Mouse (Mus musculus): ENCODE data around the gene Cacna1b. TPM values are rescaled to one million over a fixed set of nuclear protein-coding genes. Genes with fewer than 3 reads are reported as not detected.
A peak's percentile ranks its signal among the peaks of the same experiment; 100 is the strongest.

Cacna1b gene
- polyA plus RNA-seq, 1 experiment from 2014 or later, result 10.9 TPM

DNA sequence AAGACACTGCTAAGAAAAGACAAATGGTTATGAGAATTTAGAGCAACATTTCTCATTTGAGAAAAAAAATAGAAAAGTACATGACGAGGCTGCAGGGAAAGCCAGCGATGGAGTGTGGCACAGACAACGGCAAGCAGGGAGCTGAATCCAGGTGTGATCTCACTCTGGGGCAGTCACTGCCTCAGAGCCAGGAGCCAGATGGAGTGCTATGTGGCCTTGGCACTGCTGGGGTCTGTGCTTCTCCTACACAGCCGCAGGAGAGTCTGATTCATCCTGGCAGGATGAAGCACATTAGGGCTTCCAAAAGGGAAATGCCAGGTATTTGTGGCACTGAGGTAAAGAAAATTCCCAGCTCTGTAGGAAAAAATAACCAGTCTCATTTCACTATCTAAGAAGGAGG lies 45.5 kb downstream of the Cacna1b start:
- no peaks in the 10 kb centered on the region for H3K9me3 ChIP-seq
- H3K9ac ChIP-seq, result no peak overlapping the region
- no peaks in the 10 kb centered on the region for H3K27me3 ChIP-seq
- peaks cover 63% of the 10 kb centered on the region for H3K36me3 ChIP-seq
- ATAC-seq (ENCODE audit: low FRiP score), result no peak
- H3K4me1 ChIP-seq (replicated peaks), result no peaks in the 10 kb centered on the region
- no peak overlapping the region for H3K4me3 ChIP-seq
- H3K4me2 ChIP-seq, result no peak overlapping the region
- 90% methylated on average over 4 of the region's 4 CpGs for WGBS
- H3K27ac ChIP-seq, result 0 out of 2 replicates have a peak overlapping the region, but pooled peaks have one; percentile 12

DNA sequence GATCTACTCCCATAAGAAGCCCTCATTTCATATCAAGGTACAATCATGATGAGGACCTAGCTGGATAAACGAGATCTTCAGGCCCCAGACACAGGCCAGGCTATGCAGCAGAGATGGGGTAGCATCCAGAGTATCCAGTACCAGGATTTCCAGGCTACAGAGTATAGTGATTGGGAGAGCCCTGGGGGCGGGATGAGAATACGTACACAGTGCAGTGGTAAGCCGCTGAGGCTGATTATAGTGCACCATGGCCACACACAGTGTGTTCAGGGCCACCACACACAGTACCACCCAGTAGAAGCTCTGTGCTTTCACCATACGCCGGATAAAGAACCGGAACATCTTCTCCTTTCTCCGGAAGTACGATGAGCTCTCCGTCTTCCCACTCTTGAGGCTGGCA lies 57.0 kb downstream of the Cacna1b start:
- no peaks in the 10 kb centered on the region for H3K27me3 ChIP-seq
- H3K4me3 ChIP-seq, result no peak overlapping the region
- no peak overlapping the region for H3K9ac ChIP-seq
- ATAC-seq (ENCODE audit: low FRiP score), result no peak
- H3K27ac ChIP-seq, result no peak overlapping the region
- H3K9me3 ChIP-seq, result no peaks in the 10 kb centered on the region
- peaks cover 71% of the 10 kb centered on the region for H3K36me3 ChIP-seq
- no peak overlapping the region for H3K4me2 ChIP-seq
- 93% methylated on average over 10 of the region's 10 CpGs for WGBS
- no peaks in the 10 kb centered on the region for H3K4me1 ChIP-seq (replicated peaks)

DNA sequence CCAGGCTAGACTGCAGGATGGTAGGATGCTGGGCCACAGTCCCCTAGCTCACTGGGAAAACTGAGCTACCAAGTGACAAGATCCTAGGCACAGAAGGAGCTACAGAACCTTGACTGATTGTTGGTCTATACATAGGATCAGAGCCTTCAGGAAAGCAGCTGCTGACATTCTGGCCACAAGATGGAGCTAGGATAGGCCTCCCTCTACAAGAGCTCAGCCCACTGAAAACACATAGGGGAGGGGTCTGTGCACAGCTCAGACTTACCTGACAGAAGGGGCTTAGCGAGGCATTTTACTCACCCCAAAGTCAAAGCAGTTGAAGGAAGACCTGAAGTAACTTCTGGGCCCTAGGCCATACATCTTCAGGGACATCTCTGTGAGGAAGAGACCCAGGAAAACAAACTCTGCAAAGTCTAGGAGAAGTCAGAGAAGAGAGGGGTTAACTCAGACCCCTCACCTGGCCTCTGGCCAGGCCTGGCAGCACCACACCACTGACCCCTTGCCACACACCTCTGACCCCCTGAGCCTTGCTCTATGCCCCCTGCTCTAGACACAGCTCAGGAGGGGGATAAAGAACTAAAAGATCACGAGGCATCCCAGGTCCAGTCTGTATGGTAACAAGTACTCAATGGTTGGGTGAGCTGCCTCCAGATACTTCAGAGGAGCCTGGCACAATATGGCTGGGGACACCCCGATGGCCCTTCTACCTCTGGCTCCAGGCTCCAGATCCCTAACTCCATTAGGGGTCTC lies 60.6 kb downstream of the Cacna1b start:
- Histone ChIP-seq H3K9me3 (no peaks in the 10 kb centered on the region), H3K9ac (no peak overlapping the region), H3K4me1 (replicated peaks) (no peaks in the 10 kb centered on the region), H3K4me3 (no peak overlapping the region), H3K27ac (no peak overlapping the region), H3K36me3 (peaks cover 93% of the 10 kb centered on the region), H3K4me2 (no peak overlapping the region), H3K27me3 (no peaks in the 10 kb centered on the region)
- ATAC-seq (ENCODE audit: low FRiP score), result no peak
- 80% methylated on average over 3 of the region's 3 CpGs for WGBS

DNA sequence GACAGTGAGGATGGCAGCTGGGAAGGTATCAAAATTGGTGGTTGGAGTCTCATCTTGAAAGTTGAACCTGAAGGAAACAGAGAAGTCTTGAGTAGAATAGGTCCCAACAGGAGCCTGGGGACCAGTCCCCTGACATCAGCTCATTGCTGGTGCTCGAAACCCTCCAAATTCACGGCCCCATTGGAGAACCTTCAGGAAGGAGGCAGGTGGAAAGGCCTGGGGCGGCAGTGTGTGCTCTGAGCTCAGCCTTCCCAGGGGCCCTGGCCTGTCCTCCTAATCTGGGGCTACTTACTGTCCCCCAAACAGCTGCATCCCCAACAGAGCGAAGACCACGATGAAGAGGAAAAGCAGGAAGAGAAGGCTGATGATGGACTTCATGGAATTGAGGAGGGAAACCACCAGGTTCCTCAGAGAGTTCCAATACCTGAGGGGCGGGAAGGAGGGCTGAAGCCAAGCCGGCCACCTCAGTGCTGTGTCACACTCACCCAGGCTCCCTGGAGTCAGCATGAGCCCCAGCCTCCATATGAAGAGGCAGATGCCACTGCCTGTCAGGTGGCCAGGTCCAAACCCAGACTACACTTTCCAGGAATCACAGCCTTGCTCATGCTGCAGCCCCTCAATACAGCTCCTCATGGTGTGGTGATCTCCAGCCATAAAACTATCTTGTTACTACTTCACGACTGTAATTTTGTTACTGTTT lies 65.5 kb downstream of the Cacna1b start:
- Histone ChIP-seq H3K4me1 (replicated peaks) (no peaks in the 10 kb centered on the region), H3K4me2 (no peak overlapping the region), H3K36me3 (peaks cover 64% of the 10 kb centered on the region), H3K27me3 (no peaks in the 10 kb centered on the region), H3K9me3 (no peaks in the 10 kb centered on the region), H3K9ac (no peak overlapping the region), H3K4me3 (no peak overlapping the region), H3K27ac (no peak overlapping the region)
- no peak for ATAC-seq (ENCODE audit: low FRiP score)
- WGBS, result 90% methylated on average over 8 of the region's 8 CpGs

DNA sequence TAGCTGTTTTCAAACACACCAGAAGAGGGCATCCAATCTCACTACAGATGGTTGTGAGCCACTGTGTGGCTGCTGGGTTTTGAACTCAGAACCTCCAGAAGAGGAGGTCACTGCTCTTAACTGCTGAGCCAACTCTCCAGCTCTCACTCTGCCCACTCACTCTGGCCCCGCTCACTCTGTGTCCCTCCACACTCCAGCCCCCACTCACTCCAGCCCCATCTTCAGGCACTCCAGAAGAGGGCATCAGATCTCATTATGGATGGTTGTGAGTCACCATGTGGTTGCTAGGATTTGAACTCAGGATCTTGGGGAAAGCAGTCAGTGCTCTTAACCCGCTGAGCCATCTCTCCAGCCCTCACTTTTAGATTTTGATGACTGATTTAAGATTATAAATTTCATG lies 70.6 kb downstream of the Cacna1b start:
- WGBS, result 98% methylated on average over 2 of the region's 2 CpGs
- ATAC-seq (ENCODE audit: low FRiP score), result no peak
- Histone ChIP-seq H3K27ac (no peak overlapping the region), H3K4me3 (no peak overlapping the region), H3K9ac (no peak overlapping the region), H3K4me1 (replicated peaks) (no peaks in the 10 kb centered on the region), H3K4me2 (no peak overlapping the region), H3K27me3 (no peaks in the 10 kb centered on the region), H3K9me3 (no peaks in the 10 kb centered on the region), H3K36me3 (peaks cover 58% of the 10 kb centered on the region)

DNA sequence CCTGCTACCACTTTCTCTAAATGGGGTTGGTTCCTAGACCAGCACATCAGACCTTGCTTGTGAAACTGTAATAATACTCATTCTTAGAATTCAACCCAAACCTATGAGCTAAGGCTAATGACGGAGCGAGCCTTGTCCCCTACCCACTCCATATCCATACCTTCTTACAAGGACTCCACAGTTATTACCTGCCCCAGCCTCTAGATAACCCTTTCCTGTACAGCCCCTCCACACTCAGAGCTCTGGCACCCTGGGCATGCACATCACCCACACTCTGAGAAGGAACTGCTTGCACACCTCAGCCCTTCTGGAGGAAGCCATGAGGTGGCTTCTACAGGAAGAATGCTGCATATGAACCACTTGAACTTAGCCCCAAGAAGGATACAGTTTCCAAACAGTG lies 72.6 kb downstream of the Cacna1b start:
- Histone ChIP-seq H3K4me3 (no peak overlapping the region), H3K27ac (no peak overlapping the region), H3K4me1 (replicated peaks) (no peaks in the 10 kb centered on the region), H3K9ac (no peak overlapping the region), H3K36me3 (peaks cover 69% of the 10 kb centered on the region), H3K4me2 (no peak overlapping the region), H3K9me3 (no peaks in the 10 kb centered on the region), H3K27me3 (no peaks in the 10 kb centered on the region)
- WGBS, result 98% methylated on average over 2 of the region's 2 CpGs
- ATAC-seq (ENCODE audit: low FRiP score), result no peak

DNA sequence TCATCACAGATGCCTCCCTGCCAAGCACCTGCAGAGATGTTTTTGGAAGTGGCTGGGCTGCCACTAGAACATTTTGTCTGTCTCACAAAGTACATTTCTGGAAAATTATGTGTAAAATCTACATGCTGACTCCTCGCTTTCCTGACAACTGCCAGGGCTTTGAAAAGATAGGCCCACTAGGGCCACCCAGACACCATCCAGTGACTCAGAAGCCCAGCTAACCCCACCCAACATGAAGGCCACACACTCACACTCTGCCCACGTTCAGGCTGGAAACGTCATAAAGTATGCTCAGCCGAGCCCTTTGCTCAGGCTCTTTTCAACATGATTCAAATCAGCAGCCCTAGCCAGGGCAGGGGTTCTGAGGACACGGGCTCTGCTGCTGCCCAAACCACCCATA lies 77.6 kb downstream of the Cacna1b start:
- H3K4me1 ChIP-seq (replicated peaks), result no peaks in the 10 kb centered on the region
- H3K27ac ChIP-seq, result no peak overlapping the region
- peaks cover 93% of the 10 kb centered on the region for H3K36me3 ChIP-seq
- H3K4me3 ChIP-seq, result no peak overlapping the region
- no peaks in the 10 kb centered on the region for H3K9me3 ChIP-seq
- no peak for ATAC-seq (ENCODE audit: low FRiP score)
- no peaks in the 10 kb centered on the region; the same call in 1 of the 2 replicates for H3K27me3 ChIP-seq
- 84% methylated on average over 5 of the region's 5 CpGs for WGBS
- H3K4me2 ChIP-seq, result no peak overlapping the region
- H3K9ac ChIP-seq, result no peak overlapping the region

DNA sequence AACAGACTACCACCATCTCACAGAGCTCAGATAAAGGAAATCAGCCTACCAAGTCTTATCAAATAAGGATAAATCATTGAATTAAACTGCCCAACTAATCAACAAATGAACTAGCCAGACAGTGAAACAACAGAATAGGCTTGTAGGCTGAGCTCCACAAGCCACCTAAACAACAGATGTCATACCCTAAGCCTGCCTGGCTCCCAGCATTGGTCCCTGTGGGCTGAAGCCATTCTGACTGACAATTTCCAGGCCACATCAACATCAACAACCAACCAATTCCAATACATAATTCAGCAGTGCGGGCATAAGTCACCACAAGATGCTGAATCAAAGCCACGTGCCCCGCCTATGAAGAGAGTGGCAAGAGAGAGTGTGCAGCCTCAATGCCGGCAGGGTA lies 78.2 kb downstream of the Cacna1b start:
- H3K9ac ChIP-seq, result no peak overlapping the region
- H3K9me3 ChIP-seq, result no peaks in the 10 kb centered on the region
- ATAC-seq (ENCODE audit: low FRiP score), result no peak
- no peak overlapping the region for H3K4me2 ChIP-seq
- 94% methylated on average over 4 of the region's 4 CpGs for whole genome bisulfite sequencing
- H3K27me3 ChIP-seq, result no peaks in the 10 kb centered on the region; the same call in 1 of the 2 replicates
- H3K27ac ChIP-seq, result no peak overlapping the region
- no peaks in the 10 kb centered on the region; the same call in 1 of the 2 replicates for H3K4me1 ChIP-seq (replicated peaks)
- no peak overlapping the region for H3K4me3 ChIP-seq
- H3K36me3 ChIP-seq, result peaks cover 87% of the 10 kb centered on the region

DNA sequence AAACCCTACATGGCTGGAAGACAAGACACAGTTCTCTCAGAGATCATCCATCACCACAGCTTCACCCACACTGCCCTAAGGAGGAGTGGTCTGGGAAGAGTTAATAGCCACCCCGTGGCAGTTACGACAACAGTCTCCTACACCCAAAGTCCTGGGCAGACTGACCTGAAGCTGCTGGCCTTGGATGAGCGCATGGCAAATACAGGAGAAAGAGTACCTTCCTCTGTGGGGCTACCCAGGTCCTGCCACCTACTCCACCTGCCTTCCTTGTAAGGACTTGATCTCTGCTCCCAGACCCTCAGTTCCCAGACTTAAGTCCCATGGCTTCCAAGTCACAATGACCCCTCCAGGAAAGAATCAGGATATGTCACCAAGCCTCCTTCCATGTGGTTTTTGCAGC lies 79.7 kb downstream of the Cacna1b start:
- no peak overlapping the region for H3K9ac ChIP-seq
- WGBS, result 85% methylated on average over 3 of the region's 3 CpGs
- no peaks in the 10 kb centered on the region for H3K9me3 ChIP-seq
- no peak overlapping the region for H3K27ac ChIP-seq
- no peak for ATAC-seq (ENCODE audit: low FRiP score)
- no peak overlapping the region for H3K4me2 ChIP-seq
- H3K27me3 ChIP-seq, result no peaks in the 10 kb centered on the region; the same call in 1 of the 2 replicates
- peaks cover 7% of the 10 kb centered on the region for H3K4me1 ChIP-seq (replicated peaks)
- H3K36me3 ChIP-seq, result peaks cover 84% of the 10 kb centered on the region
- H3K4me3 ChIP-seq, result no peak overlapping the region

DNA sequence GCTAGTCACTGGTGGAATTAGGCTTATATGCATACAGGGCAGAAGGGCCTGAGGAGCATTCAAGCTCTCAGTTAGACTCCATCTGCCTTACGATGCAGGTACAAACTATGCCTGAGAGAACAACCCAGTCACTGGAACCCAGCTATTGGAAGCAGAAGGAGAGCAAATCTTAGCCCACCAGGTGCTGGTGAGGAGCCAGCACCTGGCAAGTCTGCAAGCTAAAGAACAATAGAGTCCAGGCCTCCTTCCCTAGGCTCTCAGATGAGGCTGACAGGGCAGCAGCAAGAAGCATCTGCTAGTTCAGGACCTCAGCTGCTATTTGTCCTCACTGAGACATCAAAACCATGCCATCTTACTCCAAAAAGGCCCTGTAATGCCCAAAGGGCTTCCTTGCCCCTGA lies 82.2 kb downstream of the Cacna1b start:
- H3K9me3 ChIP-seq, result no peaks in the 10 kb centered on the region
- H3K4me3 ChIP-seq, result no peak overlapping the region
- WGBS, result 96% methylated on average over 1 of the region's 1 CpGs
- H3K4me1 ChIP-seq (replicated peaks), result peaks cover 7% of the 10 kb centered on the region
- no peak overlapping the region for H3K27ac ChIP-seq
- no peak overlapping the region for H3K9ac ChIP-seq
- ATAC-seq (ENCODE audit: low FRiP score), result no peak
- H3K27me3 ChIP-seq, result no peaks in the 10 kb centered on the region; the same call in 1 of the 2 replicates
- H3K4me2 ChIP-seq, result no peak overlapping the region
- H3K36me3 ChIP-seq, result peaks cover 77% of the 10 kb centered on the region

DNA sequence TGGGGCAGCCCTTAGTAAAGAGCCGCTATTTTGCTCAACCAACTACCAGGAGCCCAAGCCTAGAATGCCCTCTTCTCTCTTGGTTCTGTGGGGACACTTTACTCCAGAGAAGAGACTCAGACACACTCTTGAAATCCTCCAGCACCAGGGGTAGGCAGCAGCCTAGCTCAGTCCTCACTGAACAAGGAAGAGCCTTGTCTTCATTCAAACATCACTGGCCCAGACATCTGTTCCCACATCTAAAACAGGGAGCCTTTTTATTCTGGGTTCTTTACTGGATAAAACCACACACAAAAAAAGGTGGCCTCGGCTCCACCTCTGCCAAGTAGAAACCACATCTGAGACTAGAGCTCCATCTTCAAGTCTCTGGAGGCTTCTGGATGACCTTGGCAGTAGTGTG lies 82.8 kb downstream of the Cacna1b start:
- H3K4me2 ChIP-seq, result no peak overlapping the region
- 96% methylated on average over 2 of the region's 2 CpGs for WGBS
- H3K27me3 ChIP-seq, result no peaks in the 10 kb centered on the region; the same call in 1 of the 2 replicates
- no peaks in the 10 kb centered on the region for H3K9me3 ChIP-seq
- no peak overlapping the region for H3K4me3 ChIP-seq
- peaks cover 71% of the 10 kb centered on the region for H3K36me3 ChIP-seq
- no peak for ATAC-seq (ENCODE audit: low FRiP score)
- H3K9ac ChIP-seq, result no peak overlapping the region
- no peak overlapping the region for H3K27ac ChIP-seq
- H3K4me1 ChIP-seq (replicated peaks), result peaks cover 7% of the 10 kb centered on the region

DNA sequence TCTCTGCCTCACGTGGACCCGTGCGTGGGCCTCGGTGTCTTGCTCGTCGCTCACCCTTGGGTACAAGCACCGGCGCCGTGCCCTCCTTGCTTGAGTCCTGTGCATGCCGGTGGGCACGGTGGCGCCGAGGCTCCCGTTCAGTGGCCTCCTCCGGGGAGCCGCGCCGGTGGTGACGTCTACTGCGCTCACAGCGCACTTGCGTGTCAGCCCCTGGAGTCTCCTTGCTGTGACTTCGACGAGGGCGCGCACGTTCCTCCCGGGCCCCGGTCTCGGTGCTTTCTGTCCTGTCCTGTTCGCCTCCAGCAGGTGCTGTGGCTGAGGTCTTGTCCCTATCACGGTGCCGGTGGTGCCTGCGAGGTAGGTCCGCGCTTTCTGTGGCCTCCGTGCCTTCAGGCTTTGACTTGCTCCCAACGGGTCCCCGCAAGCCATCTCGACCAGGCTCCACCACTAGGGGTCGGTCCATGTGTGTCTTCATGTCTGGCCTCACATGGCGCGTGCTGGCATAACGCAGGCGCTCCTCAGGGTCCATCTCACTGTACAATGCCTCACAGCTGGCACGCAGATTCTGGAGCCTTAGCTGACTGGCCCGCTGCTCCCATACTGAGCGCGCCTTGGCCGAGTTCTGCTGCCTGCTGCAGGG lies 83.8 kb downstream of the Cacna1b start:
- H3K36me3 ChIP-seq, result peaks cover 61% of the 10 kb centered on the region
- H3K4me1 ChIP-seq (replicated peaks), result peaks cover 7% of the 10 kb centered on the region
- H3K27me3 ChIP-seq, result no peaks in the 10 kb centered on the region; the same call in 1 of the 2 replicates
- H3K4me3 ChIP-seq, result peak overlapping the region; percentile 16
- WGBS, result 34% methylated on average over 50 of the region's 50 CpGs
- no peak overlapping the region for H3K27ac ChIP-seq
- H3K4me2 ChIP-seq, result peak overlapping the region; percentile 37
- H3K9ac ChIP-seq, result 0 out of 2 replicates have a peak overlapping the region, but pooled peaks have one; percentile 39
- peak; percentile 54 for ATAC-seq (ENCODE audit: low FRiP score)
- no peaks in the 10 kb centered on the region for H3K9me3 ChIP-seq

Measured in hindbrain, embryonic 13.5 days (tissue).